Mouse (Mus musculus): ENCODE measurements at regions not wholly inside any gene's neighbourhood (a gene's known extent, or its start where the extent isn't known, plus 50 kb on each side); places are given as distances from the start of the nearest gene placed in this dataset.

DNA sequence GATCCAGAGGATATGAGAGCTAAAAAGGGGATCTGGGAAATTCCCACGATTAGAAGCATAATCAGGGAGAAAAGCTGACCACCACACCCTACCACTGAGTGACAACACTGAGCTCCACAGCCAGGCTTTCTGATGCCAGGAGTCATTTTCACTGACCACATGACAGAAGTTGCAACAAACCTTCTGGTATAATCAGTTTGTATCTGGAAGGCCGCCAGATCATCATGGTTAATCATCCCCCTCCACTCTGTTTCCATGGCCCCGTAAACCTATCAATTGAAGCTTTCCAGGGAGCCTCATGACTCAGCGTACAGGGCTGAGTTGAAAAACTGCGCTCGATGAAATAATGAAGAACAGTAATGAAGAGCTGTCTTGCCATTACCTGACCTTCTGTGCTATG lies 316.9 kb downstream of the H2al1j start:
- TF ChIP-seq CTCF (IDR thresholded peaks at IDR 0.05; ENCODE audit: low read depth, low read length) (no peak), EP300 (IDR thresholded peaks at IDR 0.05; ENCODE audit: insufficient read depth, low read depth, low read length) (no peak)
